Mouse (Mus musculus) heart, embryonic 13.5 days (tissue): ENCODE measurements around the gene Khsrp. TPM values are rescaled to one million over a fixed set of nuclear protein-coding genes. Genes with fewer than 3 reads are reported as not detected.

Experiments
- ATAC-seq: fragments of 200-750 bp; cut with Nextera tagmentation; 2 replicates; pipeline ENCODE4 v1.8.0; 2017; ENCODE audit warnings: moderate TSS enrichment; ENCODE audit not compliant: insufficient number of reproducible peaks, low FRiP score, low TSS enrichment; ENCODE audit errors: extremely low read depth
- H3K27ac ChIP-seq: fragments of 300-500 bp; sonication (generic); replicated peaks from 2 replicates; pipeline ENCODE4 v1.5.1; 2015; ENCODE audit warnings: moderate library complexity, mild to moderate bottlenecking, inconsistent platforms
- H3K27me3 ChIP-seq: fragments of 300-500 bp; sonication (generic); replicated peaks from 2 replicates; pipeline ENCODE4 v1.6.1; 2015; ENCODE audit warnings: mild to moderate bottlenecking, inconsistent platforms
- H3K36me3 ChIP-seq: fragments of 300-500 bp; sonication (generic); 2 replicates; pipeline ENCODE4 v1.6.1; 2015; ENCODE audit warnings: mild to moderate bottlenecking, inconsistent platforms
- H3K4me1 ChIP-seq: fragments of 300-500 bp; sonication (generic); 2 replicates; pipeline ENCODE4 v1.6.1; 2015; ENCODE audit warnings: inconsistent platforms
- H3K4me2 ChIP-seq: fragments of 300-500 bp; sonication (generic); 2 replicates; pipeline ENCODE4 v1.6.1; 2015; ENCODE audit warnings: inconsistent platforms, mild to moderate bottlenecking, moderate library complexity
- H3K4me3 ChIP-seq: fragments of 300-500 bp; sonication (generic); 2 replicates; pipeline ENCODE4 v1.5.1; 2015; ENCODE audit warnings: moderate library complexity, mild to moderate bottlenecking, inconsistent platforms
- H3K9ac ChIP-seq: fragments of 300-500 bp; sonication (generic); 2 replicates; pipeline ENCODE4 v1.6.1; 2015; ENCODE audit warnings: inconsistent platforms, mild to moderate bottlenecking, moderate library complexity
- H3K9me3 ChIP-seq: fragments of 300-500 bp; sonication (generic); 2 replicates; pipeline ENCODE4 v1.6.1; 2016; ENCODE audit warnings: inconsistent platforms
- WGBS: fragments of 180-500 bp; shearing (Covaris S2); methylation state at CpG from one replicate; pipeline ENCODE4 v1.1.7; 2015; ENCODE audit warnings: mixed read lengths; 5-methylcytosine and 5-hydroxymethylcytosine counted together
- polyA plus RNA-seq: library from polyadenylated mRNA; unstranded; fragments of >200 nt; fragmentation: Nextera tagmentation; extraction: Ambion mirVana; gene quantifications from 2 replicates; pipeline ENCODE4 v1.2.1, GENCODE M21; 2015

The Khsrp gene
- polyA plus RNA-seq = 29.0 and 30.5 TPM in 2 replicates

DNA sequence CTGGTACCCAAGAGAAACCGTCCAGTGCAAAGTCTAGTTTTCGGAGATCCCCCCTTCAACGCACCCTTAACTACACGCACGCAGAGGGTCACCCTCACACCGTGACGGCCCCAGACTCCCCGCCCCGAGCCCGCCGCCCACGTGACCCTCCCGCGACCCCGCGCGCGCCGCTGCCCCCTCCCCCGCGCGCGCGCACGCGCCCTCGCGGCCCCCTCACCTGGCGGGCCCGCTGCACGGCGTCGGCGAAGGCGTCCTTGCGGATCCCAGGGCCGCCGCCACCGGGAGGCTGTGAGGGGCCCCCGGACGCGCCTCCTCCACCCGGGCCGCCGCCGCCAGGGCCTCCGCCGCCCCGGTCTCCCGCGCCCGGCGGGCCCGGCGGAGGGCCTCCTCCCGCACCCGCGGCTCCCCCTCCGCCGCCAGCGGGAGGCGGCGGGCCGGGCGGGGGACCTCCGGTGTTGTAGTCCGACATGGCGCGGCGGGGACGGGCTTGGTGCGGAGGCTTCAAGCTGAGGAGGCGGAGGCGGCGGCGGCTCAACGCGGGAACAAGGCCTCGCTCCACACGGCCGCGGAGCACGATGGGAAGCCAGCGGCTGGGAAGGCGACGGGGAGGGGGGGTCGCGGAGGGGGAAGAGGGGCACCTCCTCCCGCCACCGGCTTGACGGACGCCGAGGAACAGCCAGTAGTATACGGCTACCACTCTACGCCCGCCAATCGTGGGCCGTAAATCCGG, at the start of gene Khsrp:
Gene Khsrp, minus strand, starts transcription at position 592 of the 730 bp plus-strand sequence.
- Histone ChIP-seq H3K4me3 (peak within 1 kb of the TSS; percentile 95), H3K36me3 (peaks cover 29% of the 10 kb centered on the region), H3K4me2 (peak within 1 kb of the TSS; percentile 92), H3K4me1 (peaks cover 23% of the 10 kb centered on the region), H3K27ac (peak within 1 kb of the TSS; percentile 94), H3K27me3 (no peaks in the 10 kb centered on the region), H3K9ac (peak within 1 kb of the TSS; percentile 100), H3K9me3 (no peaks in the 10 kb centered on the region)
- peak; percentile 1; the same call in 1 of the 2 replicates for ATAC-seq
- WGBS = under 1% methylated on average over 87 of the region's 99 CpGs

DNA sequence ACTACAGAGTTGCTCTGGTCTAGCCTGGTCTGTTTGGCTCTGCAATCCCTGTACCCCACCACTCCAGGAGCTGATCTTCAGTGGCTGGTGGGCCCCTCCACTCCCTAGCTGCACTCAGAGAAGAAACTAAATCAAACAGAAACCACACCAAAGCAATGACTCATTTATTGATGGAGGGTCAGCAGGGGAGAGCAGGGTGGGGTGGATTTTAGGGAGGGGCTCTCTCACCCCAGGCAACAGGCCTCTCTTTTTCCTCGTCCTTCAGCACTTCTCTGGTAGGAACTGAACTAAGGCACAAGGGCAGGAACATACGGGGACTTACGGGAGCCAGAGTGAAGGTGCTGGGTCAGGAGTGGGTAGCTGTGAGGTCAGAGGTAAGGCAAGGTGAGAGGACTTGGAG, 48.6 kb upstream of the Khsrp start:
- Histone ChIP-seq H3K9ac (no peak overlapping the region), H3K4me1 (no peaks in the 10 kb centered on the region), H3K27me3 (peaks cover 15% of the 10 kb centered on the region), H3K36me3 (no peaks in the 10 kb centered on the region), H3K27ac (no peak overlapping the region), H3K4me3 (no peak overlapping the region), H3K4me2 (no peak overlapping the region), H3K9me3 (no peaks in the 10 kb centered on the region)
- whole genome bisulfite sequencing = 61% methylated on average over 3 of the region's 3 CpGs
- no peak for ATAC-seq

- Histone ChIP-seq H3K4me2 (peak within 1 kb of the TSS; percentile 4; the same call in 1 of the 2 replicates), H3K4me1 (no peaks in the 10 kb centered on the region), H3K36me3 (no peaks in the 10 kb centered on the region), H3K9me3 (no peaks in the 10 kb centered on the region), H3K27ac (no peak within 1 kb of the TSS), H3K27me3 (peaks cover 28% of the 10 kb centered on the region), H3K9ac (no peak within 1 kb of the TSS), H3K4me3 (no peak within 1 kb of the TSS)
- WGBS = 30% methylated on average over 6 of the region's 6 CpGs
- no peak for ATAC-seq
These were observed 47.0 kb upstream of the Khsrp start, which contains the start of gene Dennd1c for GRCm38 (mm10) chr17:57078336-57078735. Dennd1c (minus strand) TSS chr17:57078514.

GRCm38 (mm10) chr17:57076916-57077315, 45.6 kb upstream of the Khsrp start:
- WGBS = 47% methylated on average over 3 of the region's 3 CpGs
- H3K4me1 ChIP-seq = no peaks in the 10 kb centered on the region
- ATAC-seq = no peak

DNA sequence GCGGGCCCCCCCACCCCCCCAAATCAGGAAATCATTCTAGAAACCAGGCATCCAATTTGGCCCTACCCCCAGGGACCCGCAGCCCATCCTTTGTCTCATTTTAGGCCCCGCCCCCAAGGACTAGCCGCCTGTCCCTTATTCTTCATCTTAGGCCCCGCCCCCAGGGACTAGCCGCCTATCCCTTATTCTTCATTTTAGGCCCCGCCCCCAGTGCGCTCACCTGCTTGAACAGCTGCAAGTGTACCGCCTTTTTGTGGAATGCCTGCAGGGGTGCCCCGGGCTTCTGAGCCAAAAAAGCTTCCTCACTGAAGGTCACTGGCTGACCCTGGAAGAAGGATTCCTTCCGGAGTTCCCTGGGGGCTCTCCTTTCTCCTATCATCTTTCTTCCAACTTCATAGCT, 39.4 kb upstream of the Khsrp start:
- H3K9me3 ChIP-seq = no peaks in the 10 kb centered on the region
- H3K4me1 ChIP-seq = 0 out of 2 replicates have a peak, but pooled peaks cover 3% of the 10 kb centered on the region
- H3K27ac ChIP-seq = no peak overlapping the region
- H3K36me3 ChIP-seq = no peaks in the 10 kb centered on the region
- H3K9ac ChIP-seq = no peak overlapping the region
- no peak for ATAC-seq
- H3K4me2 ChIP-seq = no peak overlapping the region
- peaks cover 90% of the 10 kb centered on the region for H3K27me3 ChIP-seq
- no peak overlapping the region for H3K4me3 ChIP-seq
- WGBS = 5% methylated on average over 11 of the region's 11 CpGs

More at GRCm38 (mm10) chr17:57076916-57077315, 45.6 kb upstream of the Khsrp start:
- Histone ChIP-seq H3K9ac (no peak overlapping the region), H3K27me3 (peaks cover 40% of the 10 kb centered on the region), H3K4me2 (no peak overlapping the region), H3K4me3 (no peak overlapping the region), H3K27ac (no peak overlapping the region), H3K36me3 (no peaks in the 10 kb centered on the region), H3K9me3 (no peaks in the 10 kb centered on the region)

GRCm38 (mm10) chr17:57070272-57070671, 39.0 kb upstream of the Khsrp start:
- no peak overlapping the region for H3K9ac ChIP-seq
- H3K27ac ChIP-seq = no peak overlapping the region
- ATAC-seq = no peak
- H3K9me3 ChIP-seq = no peaks in the 10 kb centered on the region
- 0 out of 2 replicates have a peak, but pooled peaks cover 3% of the 10 kb centered on the region for H3K4me1 ChIP-seq
- H3K4me3 ChIP-seq = no peak overlapping the region
- peaks cover 94% of the 10 kb centered on the region for H3K27me3 ChIP-seq
- no peak overlapping the region for H3K4me2 ChIP-seq
- 15% methylated on average over 9 of the region's 9 CpGs for WGBS
- H3K36me3 ChIP-seq = no peaks in the 10 kb centered on the region

DNA sequence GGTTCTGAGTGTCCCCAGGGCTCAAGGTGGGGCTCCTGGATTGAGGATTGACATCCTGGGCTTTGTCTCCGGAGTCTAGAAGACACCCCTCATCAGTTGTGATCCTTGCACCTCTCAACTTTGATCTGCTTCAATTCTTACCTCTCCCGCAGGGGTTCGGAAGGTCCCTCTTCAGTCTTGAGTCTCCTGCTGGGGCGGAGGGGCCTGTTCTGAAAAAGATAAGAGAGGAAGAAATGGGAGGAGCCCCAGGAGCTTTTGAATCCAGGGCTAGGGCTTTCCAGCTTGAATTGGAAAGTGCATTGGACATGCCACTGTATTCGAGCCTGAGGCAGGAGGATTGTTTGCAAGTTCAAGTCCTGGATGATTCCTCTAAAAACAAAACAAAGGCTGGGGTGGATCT, 35.6 kb upstream of the Khsrp start:
- Histone ChIP-seq H3K27ac (no peak overlapping the region), H3K9ac (no peak overlapping the region), H3K36me3 (no peaks in the 10 kb centered on the region), H3K4me2 (no peak overlapping the region), H3K4me3 (no peak overlapping the region), H3K27me3 (peaks cover 96% of the 10 kb centered on the region), H3K9me3 (no peaks in the 10 kb centered on the region), H3K4me1 (peaks cover 10% of the 10 kb centered on the region)
- no peak for ATAC-seq
- WGBS = 38% methylated on average over 5 of the region's 5 CpGs

GRCm38 (mm10) chr17:57063031-57063430, 31.7 kb upstream of the Khsrp start:
- Histone ChIP-seq H3K9ac (no peak overlapping the region; the same call in 1 of the 2 replicates), H3K27ac (no peak overlapping the region), H3K4me2 (peak overlapping the region; percentile 75; the same call in 1 of the 2 replicates), H3K4me1 (peaks cover 29% of the 10 kb centered on the region), H3K4me3 (no peak overlapping the region), H3K9me3 (no peaks in the 10 kb centered on the region), H3K27me3 (peaks cover 72% of the 10 kb centered on the region), H3K36me3 (no peaks in the 10 kb centered on the region)
- 14% methylated on average over 8 of the region's 8 CpGs for WGBS
- no peak for ATAC-seq

DNA sequence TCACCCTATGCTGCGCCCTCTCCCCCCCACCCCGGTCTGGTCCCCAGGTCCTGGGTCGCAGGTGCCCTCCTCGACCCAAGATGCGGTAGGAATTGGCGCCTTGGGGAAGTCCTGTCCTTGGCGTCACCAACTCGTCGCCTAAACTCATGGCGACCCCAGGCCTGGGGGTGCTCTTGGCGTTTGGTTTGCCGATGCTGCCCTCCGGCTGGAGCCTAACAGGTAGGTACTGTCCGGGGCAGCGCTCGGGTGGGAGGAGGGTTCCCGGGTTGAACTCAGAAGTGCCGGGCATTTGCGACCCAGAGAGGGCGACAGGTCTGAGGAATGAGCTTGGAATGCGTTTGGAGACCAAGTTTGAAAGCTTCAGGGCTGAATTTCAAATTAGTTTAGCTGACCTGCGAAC, 31.2 kb upstream of the Khsrp start:
- H3K4me3 ChIP-seq = peak overlapping the region; percentile 49
- H3K4me2 ChIP-seq = peak overlapping the region; percentile 75
- peaks cover under 1% of the 10 kb centered on the region; the same call in 1 of the 2 replicates for H3K36me3 ChIP-seq
- H3K27ac ChIP-seq = no peak overlapping the region
- ATAC-seq = no peak
- H3K9ac ChIP-seq = peak overlapping the region; percentile 17
- H3K4me1 ChIP-seq = peaks cover 33% of the 10 kb centered on the region
- under 1% methylated on average over 22 of the region's 22 CpGs for WGBS
- peaks cover 67% of the 10 kb centered on the region for H3K27me3 ChIP-seq
- no peaks in the 10 kb centered on the region for H3K9me3 ChIP-seq

GRCm38 (mm10) chr17:57062011-57062521, 30.7 kb upstream of the Khsrp start:
- H3K4me2 ChIP-seq = peak overlapping the region; percentile 75
- H3K4me1 ChIP-seq = peaks cover 33% of the 10 kb centered on the region
- 2% methylated on average over 39 of the region's 39 CpGs for WGBS
- no peaks in the 10 kb centered on the region for H3K9me3 ChIP-seq
- peaks cover 62% of the 10 kb centered on the region for H3K27me3 ChIP-seq
- no peak for ATAC-seq
- peak overlapping the region; percentile 49 for H3K4me3 ChIP-seq
- H3K36me3 ChIP-seq = peaks cover 5% of the 10 kb centered on the region
- H3K27ac ChIP-seq = no peak overlapping the region
- H3K9ac ChIP-seq = peak overlapping the region; percentile 17

DNA sequence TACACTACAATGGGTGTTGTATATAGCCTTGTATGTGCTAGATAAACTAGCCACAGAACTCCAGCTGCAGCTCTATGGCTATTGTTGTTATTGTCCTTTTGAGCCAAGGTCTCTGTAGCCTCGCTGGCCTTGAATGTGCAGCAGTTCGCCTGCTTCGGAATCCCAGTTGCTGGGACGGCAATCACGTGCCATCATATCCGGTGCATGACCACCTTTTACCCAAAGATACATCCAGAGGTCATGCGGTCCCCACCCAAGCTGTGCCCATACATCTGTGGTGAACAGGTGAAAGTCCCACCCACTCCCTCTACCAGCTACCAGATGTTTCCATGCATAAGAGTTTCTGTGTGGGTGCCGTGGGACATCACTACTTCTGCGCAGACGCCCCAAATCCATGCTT, 29.7 kb upstream of the Khsrp start:
- H3K27ac ChIP-seq = no peak overlapping the region
- 37% methylated on average over 10 of the region's 10 CpGs for WGBS
- H3K4me3 ChIP-seq = peak overlapping the region; percentile 85; the same call in 1 of the 2 replicates
- H3K4me1 ChIP-seq = peaks cover 33% of the 10 kb centered on the region
- 0 out of 2 replicates have a peak overlapping the region, but pooled peaks have one; percentile 66 for H3K9ac ChIP-seq
- no peak for ATAC-seq
- peak overlapping the region; percentile 74 for H3K4me2 ChIP-seq
- H3K36me3 ChIP-seq = peaks cover 13% of the 10 kb centered on the region
- H3K27me3 ChIP-seq = peaks cover 52% of the 10 kb centered on the region
- H3K9me3 ChIP-seq = no peaks in the 10 kb centered on the region
